Mouse (Mus musculus) limb, embryonic 14.5 days (tissue): ENCODE measurements around the gene Bora. TPM values are rescaled to one million over a fixed set of nuclear protein-coding genes. Genes with fewer than 3 reads are reported as not detected.

Experiments
- ATAC-seq: fragments of 200-750 bp; cut with Nextera tagmentation; 2 replicates; pipeline ENCODE4 v1.8.0; 2017; ENCODE audit warnings: low read depth, moderate number of reproducible peaks, moderate TSS enrichment; ENCODE audit not compliant: low FRiP score
- DNase-seq: peaks from one replicate; pipeline ENCODE4 v3.0.0-alpha.2; 2015; ENCODE audit warnings: low spot score
- H3K27ac ChIP-seq: fragments of 300-500 bp; sonication (generic); replicated peaks from 2 replicates; pipeline ENCODE4 v1.5.1; 2014; ENCODE audit warnings: low read depth, mild to moderate bottlenecking, low read length, moderate library complexity, mixed read lengths
- H3K27me3 ChIP-seq: fragments of 300-500 bp; sonication (generic); 2 replicates; pipeline ENCODE4 v1.6.1; 2014; ENCODE audit warnings: low read length, mixed read lengths; ENCODE audit not compliant: control insufficient read depth, insufficient read depth
- H3K36me3 ChIP-seq: fragments of 300-500 bp; sonication (generic); 2 replicates; pipeline ENCODE4 v1.6.1; 2014; ENCODE audit warnings: mild to moderate bottlenecking, low read length, moderate library complexity, mixed read lengths; ENCODE audit not compliant: control insufficient read depth, insufficient read depth
- H3K4me1 ChIP-seq: fragments of 300-500 bp; sonication (generic); 2 replicates; pipeline ENCODE4 v1.6.1; 2014; ENCODE audit warnings: antibody characterized with exemption, low read length, mixed read lengths; ENCODE audit not compliant: control insufficient read depth, insufficient read depth
- H3K4me2 ChIP-seq: fragments of 300-500 bp; sonication (generic); replicated peaks from 2 replicates; pipeline ENCODE4 v1.6.1; 2014; ENCODE audit warnings: low read depth, mild to moderate bottlenecking, low read length, moderate library complexity; ENCODE audit not compliant: severe bottlenecking
- H3K4me3 ChIP-seq: fragments of 300-500 bp; sonication (generic); replicated peaks from 2 replicates; pipeline ENCODE4 v1.5.1; 2014; ENCODE audit warnings: low read length
- H3K9ac ChIP-seq: fragments of 300-500 bp; sonication (generic); 2 replicates; pipeline ENCODE4 v1.6.1; 2014; ENCODE audit warnings: mild to moderate bottlenecking, low read depth, low read length, moderate library complexity; ENCODE audit not compliant: severe bottlenecking
- H3K9me3 ChIP-seq: fragments of 300-500 bp; sonication (generic); 2 replicates; pipeline ENCODE4 v1.6.1; 2016; ENCODE audit warnings: low read length; ENCODE audit not compliant: control insufficient read depth
- POLR2A ChIP-seq: fragments of 200-500 bp; IDR thresholded peaks from 2 replicates; pipeline ENCODE4 v1.8.0; 2012; ENCODE audit warnings: inconsistent platforms, mild to moderate bottlenecking, moderate library complexity, borderline replicate concordance; ENCODE audit not compliant: insufficient read depth, insufficient read length; ENCODE audit errors: extremely low read depth
- WGBS: fragments of 180-500 bp; shearing (Covaris S2); extraction: QIAGEN DNeasy Blood & Tissue Kit; methylation state at CpG from one replicate; pipeline ENCODE4 v1.1.7; 2014; 5-methylcytosine and 5-hydroxymethylcytosine counted together
- polyA plus RNA-seq, 2 experiments: library from polyadenylated mRNA; depleted of rRNA in 1 of 2; stranded (reverse) in 1 of 2; unstranded in 1 of 2; fragments of >200 nt; fragmentation: Nextera tagmentation in 1 of 2; extraction: Ambion mirVana in 1 of 2; gene quantifications; 2 replicates each; pipeline versions ENCODE4 v1.2.1 to v1.2.3; 2012 to 2014

Gene Bora
- polyA plus RNA-seq, 2 experiments, result 33.3 to 45.5 TPM

GRCm38 (mm10) chr14:99044718-99045117, 1.3 kb upstream of the Bora start:
- no peak for TF ChIP-seq POLR2A
- Histone ChIP-seq H3K4me3 (peak overlapping the region; percentile 98), H3K4me1 (peaks cover 14% of the 10 kb centered on the region), H3K4me2 (peak overlapping the region; percentile 68), H3K9me3 (no peaks in the 10 kb centered on the region), H3K27me3 (no peaks in the 10 kb centered on the region), H3K9ac (peak overlapping the region; percentile 95), H3K36me3 (no peaks in the 10 kb centered on the region), H3K27ac (no peak overlapping the region)
- DNase-seq (no peak), ATAC-seq (no peak)
- 7% methylated on average over 5 of the region's 5 CpGs for WGBS

GRCm38 (mm10) chr14:99045378-99046030, 518 bp upstream of the Bora start:
- H3K9me3 ChIP-seq, result no peaks in the 10 kb centered on the region
- H3K4me1 ChIP-seq, result peaks cover 14% of the 10 kb centered on the region
- H3K36me3 ChIP-seq, result 0 out of 2 replicates have a peak, but pooled peaks cover 4% of the 10 kb centered on the region
- WGBS, result 3% methylated on average over 53 of the region's 70 CpGs
- peak overlapping the region; percentile 68 for H3K4me2 ChIP-seq
- ATAC-seq, result peak; percentile 5
- no peaks in the 10 kb centered on the region for H3K27me3 ChIP-seq
- H3K9ac ChIP-seq, result peak overlapping the region; percentile 95
- peak overlapping the region; percentile 98 for H3K4me3 ChIP-seq
- H3K27ac ChIP-seq, result peak overlapping the region; percentile 91
- DNase-seq, result no peak
- TF ChIP-seq POLR2A, result no peak

- Histone ChIP-seq H3K36me3 (peaks cover 16% of the 10 kb centered on the region; the same call in 1 of the 2 replicates), H3K4me1 (peaks cover 14% of the 10 kb centered on the region), H3K9ac (peak overlapping the region; percentile 95), H3K4me3 (peak overlapping the region; percentile 98), H3K4me2 (peak overlapping the region; percentile 67), H3K27me3 (no peaks in the 10 kb centered on the region), H3K27ac (peak overlapping the region; percentile 91; the same call in 1 of the 2 replicates), H3K9me3 (no peaks in the 10 kb centered on the region)
- no peak for TF ChIP-seq POLR2A
- DNase-seq (peak; percentile 39), ATAC-seq (no peak)
- under 1% methylated on average over 15 of the region's 15 CpGs for WGBS
Observed at GRCm38 (mm10) chr14:99046782-99047181, 760 bp downstream of the Bora start.

GRCm38 (mm10) chr14:99058959-99059586, 13.1 kb downstream of the Bora start:
- H3K36me3 ChIP-seq, result peaks cover 68% of the 10 kb centered on the region
- H3K27me3 ChIP-seq, result no peaks in the 10 kb centered on the region
- H3K4me1 ChIP-seq, result no peaks in the 10 kb centered on the region
- 87% methylated on average over 7 of the region's 7 CpGs for WGBS
- ATAC-seq, result no peak
- no peak overlapping the region for H3K27ac ChIP-seq
- TF ChIP-seq POLR2A, result no peak
- H3K9ac ChIP-seq, result no peak overlapping the region
- H3K9me3 ChIP-seq, result no peaks in the 10 kb centered on the region
- H3K4me2 ChIP-seq, result no peak overlapping the region
- no peak overlapping the region for H3K4me3 ChIP-seq
- no peak for DNase-seq

- Histone ChIP-seq H3K36me3 (peaks cover 63% of the 10 kb centered on the region), H3K27ac (no peak overlapping the region), H3K9me3 (no peaks in the 10 kb centered on the region), H3K27me3 (no peaks in the 10 kb centered on the region), H3K9ac (no peak overlapping the region), H3K4me2 (no peak overlapping the region), H3K4me1 (no peaks in the 10 kb centered on the region), H3K4me3 (no peak overlapping the region)
- TF ChIP-seq POLR2A, result no peak
- no peak for DNase-seq
- WGBS, result 93% methylated on average over 12 of the region's 12 CpGs
- no peak for ATAC-seq
Observed at GRCm38 (mm10) chr14:99060616-99061015, 14.6 kb downstream of the Bora start.
